Mouse (Mus musculus): ENCODE data around the gene Xrcc3. TPM values are rescaled to one million over a fixed set of nuclear protein-coding genes. Genes with fewer than 3 reads are reported as not detected.

Gene Xrcc3
- polyA plus RNA-seq, 1 experiment from 2014 or later: 6.9 TPM

DNA sequence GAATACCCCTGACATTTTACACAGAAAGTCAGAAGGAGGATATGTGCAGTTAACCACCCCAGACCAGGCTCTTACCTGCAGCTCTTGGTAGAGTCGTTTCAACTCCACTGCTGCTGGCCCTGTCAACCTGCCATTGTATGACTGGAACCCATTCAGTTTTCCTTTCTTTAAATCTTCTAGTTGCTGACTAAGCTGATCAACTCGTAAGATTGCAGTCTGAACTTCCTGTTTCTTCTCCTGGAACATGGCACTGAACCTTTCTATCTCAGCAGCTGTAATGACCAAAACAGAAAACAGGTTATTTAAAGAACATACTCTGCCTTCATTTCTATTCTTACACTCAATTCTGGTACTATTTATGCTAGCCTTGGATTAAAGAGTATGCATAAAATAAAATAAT lies 29.8 kb upstream of the Xrcc3 start:
- H3K9ac ChIP-seq (ENCODE audit: low read length): no peak overlapping the region
- H3K4me3 ChIP-seq (replicated peaks; ENCODE audit: low read length): no peak overlapping the region

DNA sequence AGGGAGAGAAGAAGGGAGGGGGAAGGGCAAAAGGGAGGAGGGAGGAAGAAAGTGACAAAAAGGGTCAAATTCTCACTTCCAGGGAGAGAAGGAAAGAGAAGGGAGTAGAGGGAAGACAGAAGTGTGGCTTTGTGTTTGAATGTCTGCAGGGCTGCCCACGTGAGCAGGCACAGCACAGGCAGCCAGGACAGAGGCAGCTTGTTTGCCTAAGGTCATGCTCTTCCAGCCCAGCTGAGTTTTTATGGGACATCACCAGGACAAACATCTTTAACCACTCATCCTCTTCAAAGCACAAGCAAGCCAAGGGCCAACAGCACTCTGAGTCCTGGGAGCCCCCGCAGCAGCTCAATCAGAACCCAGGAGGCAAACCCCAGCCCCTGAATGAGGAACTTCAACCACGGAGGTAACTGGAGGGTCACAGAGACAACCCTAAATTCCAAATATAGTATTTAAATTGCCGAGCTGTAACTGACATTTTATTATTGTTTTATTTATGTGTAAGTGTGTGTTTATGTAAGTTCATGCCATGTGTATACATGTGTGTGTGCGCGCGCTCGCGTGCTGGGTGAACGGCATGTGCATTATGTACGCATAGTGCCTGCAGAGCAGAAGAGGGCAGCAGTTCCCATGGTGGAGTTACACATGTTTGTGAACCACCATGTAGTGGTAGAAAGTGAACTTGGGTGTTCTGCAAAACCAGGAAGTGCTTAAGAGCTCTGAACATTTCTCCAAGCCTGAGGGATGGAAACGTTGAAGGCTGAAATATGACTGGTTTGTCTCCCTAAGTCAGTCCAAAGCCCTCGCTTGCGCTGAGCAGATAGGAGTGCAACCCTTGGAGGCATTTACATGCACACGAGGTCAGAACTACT lies 29.1 kb upstream of the Xrcc3 start:
- no peak overlapping the region for H3K27ac ChIP-seq (ENCODE audit: low read length)
- H3K36me3 ChIP-seq (ENCODE audit: control insufficient read depth, insufficient read depth, low read length): peaks cover 9% of the 10 kb centered on the region; the same call in 1 of the 2 replicates
- H3K9ac ChIP-seq (ENCODE audit: low read length): no peak overlapping the region
- no peaks in the 10 kb centered on the region for H3K27me3 ChIP-seq (ENCODE audit: control insufficient read depth, insufficient read depth, low read length)
- no peaks in the 10 kb centered on the region for H3K4me1 ChIP-seq (ENCODE audit: control insufficient read depth, insufficient read depth, low read length)
- no peaks in the 10 kb centered on the region for H3K9me3 ChIP-seq (replicated peaks; ENCODE audit: control insufficient read depth, low read length)
- no peak overlapping the region for H3K4me2 ChIP-seq (ENCODE audit: low read depth, low read length)
- 70% methylated on average over 15 of the region's 15 CpGs for WGBS
- no peak for ATAC-seq (ENCODE audit: insufficient read depth, low FRiP score)
- no peak overlapping the region for H3K4me3 ChIP-seq (replicated peaks; ENCODE audit: low read length)

More for the DNA sequence above, 29.8 kb upstream of the Xrcc3 start:
- H3K4me2 ChIP-seq (ENCODE audit: low read depth, low read length): no peak overlapping the region
- H3K4me1 ChIP-seq (ENCODE audit: control insufficient read depth, insufficient read depth, low read length): no peaks in the 10 kb centered on the region
- H3K36me3 ChIP-seq (ENCODE audit: control insufficient read depth, insufficient read depth, low read length): peaks cover 9% of the 10 kb centered on the region; the same call in 1 of the 2 replicates
- H3K27ac ChIP-seq (ENCODE audit: low read length): no peak overlapping the region
- H3K27me3 ChIP-seq (ENCODE audit: control insufficient read depth, insufficient read depth, low read length): no peaks in the 10 kb centered on the region
- no peaks in the 10 kb centered on the region for H3K9me3 ChIP-seq (replicated peaks; ENCODE audit: control insufficient read depth, low read length)
- 43% methylated on average over 2 of the region's 2 CpGs for WGBS
- no peak for ATAC-seq (ENCODE audit: insufficient read depth, low FRiP score)

DNA sequence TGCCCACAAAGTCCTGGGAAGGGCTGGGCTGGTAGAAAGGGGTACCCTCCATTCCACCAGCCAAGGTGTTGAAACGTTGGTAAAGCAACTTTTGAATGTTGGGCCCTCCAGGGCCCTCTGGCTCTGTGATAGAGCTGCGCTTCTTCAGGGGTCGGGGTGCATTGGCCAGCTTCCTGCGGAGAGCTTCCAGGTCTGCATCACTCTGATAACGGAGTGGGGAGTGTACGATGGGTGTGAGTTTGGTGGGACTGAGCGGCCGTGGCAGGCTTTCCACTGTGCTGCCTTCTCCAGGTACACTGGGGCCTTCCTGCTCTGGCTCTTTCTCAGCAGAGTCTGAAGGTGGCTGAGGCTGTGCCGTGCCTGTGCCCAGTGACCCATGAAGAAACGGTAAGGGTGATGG lies 19.8 kb upstream of the Xrcc3 start:
- Histone ChIP-seq H3K27ac (ENCODE audit: low read length) (no peak overlapping the region), H3K36me3 (ENCODE audit: control insufficient read depth, insufficient read depth, low read length) (peaks cover 29% of the 10 kb centered on the region), H3K9ac (ENCODE audit: low read length) (no peak overlapping the region), H3K27me3 (ENCODE audit: control insufficient read depth, insufficient read depth, low read length) (no peaks in the 10 kb centered on the region), H3K9me3 (replicated peaks; ENCODE audit: control insufficient read depth, low read length) (no peaks in the 10 kb centered on the region), H3K4me2 (ENCODE audit: low read depth, low read length) (no peak overlapping the region), H3K4me3 (replicated peaks; ENCODE audit: low read length) (no peak overlapping the region), H3K4me1 (ENCODE audit: control insufficient read depth, insufficient read depth, low read length) (no peaks in the 10 kb centered on the region)
- no peak for ATAC-seq (ENCODE audit: insufficient read depth, low FRiP score)
- WGBS: 86% methylated on average over 10 of the region's 10 CpGs

DNA sequence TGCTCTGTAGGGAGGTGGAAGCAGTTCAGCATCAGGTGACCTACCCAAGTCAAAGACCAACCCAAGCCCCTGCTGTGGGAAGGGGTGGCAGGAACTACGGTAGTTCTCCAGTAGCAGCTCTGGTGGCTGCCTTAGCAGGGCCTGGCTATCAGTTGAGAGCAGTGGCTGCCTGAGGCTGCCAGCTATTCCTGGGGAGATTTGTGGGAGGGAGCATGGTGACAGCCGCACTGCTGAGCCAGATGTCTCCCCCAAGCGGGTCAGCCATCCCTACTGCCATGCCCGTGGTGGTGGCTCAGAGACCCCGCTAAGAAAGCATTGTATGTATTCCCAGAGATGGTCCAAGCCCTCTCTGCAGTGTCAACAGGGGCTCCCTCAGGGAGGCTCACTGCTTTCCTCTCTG lies 19.0 kb upstream of the Xrcc3 start:
- Histone ChIP-seq H3K9me3 (replicated peaks; ENCODE audit: control insufficient read depth, low read length) (no peaks in the 10 kb centered on the region), H3K4me1 (ENCODE audit: control insufficient read depth, insufficient read depth, low read length) (no peaks in the 10 kb centered on the region), H3K4me2 (ENCODE audit: low read depth, low read length) (no peak overlapping the region), H3K27me3 (ENCODE audit: control insufficient read depth, insufficient read depth, low read length) (no peaks in the 10 kb centered on the region), H3K4me3 (replicated peaks; ENCODE audit: low read length) (no peak overlapping the region), H3K9ac (ENCODE audit: low read length) (no peak overlapping the region), H3K27ac (ENCODE audit: low read length) (no peak overlapping the region), H3K36me3 (ENCODE audit: control insufficient read depth, insufficient read depth, low read length) (peaks cover 36% of the 10 kb centered on the region)
- WGBS: 74% methylated on average over 5 of the region's 5 CpGs
- no peak for ATAC-seq (ENCODE audit: insufficient read depth, low FRiP score)

DNA sequence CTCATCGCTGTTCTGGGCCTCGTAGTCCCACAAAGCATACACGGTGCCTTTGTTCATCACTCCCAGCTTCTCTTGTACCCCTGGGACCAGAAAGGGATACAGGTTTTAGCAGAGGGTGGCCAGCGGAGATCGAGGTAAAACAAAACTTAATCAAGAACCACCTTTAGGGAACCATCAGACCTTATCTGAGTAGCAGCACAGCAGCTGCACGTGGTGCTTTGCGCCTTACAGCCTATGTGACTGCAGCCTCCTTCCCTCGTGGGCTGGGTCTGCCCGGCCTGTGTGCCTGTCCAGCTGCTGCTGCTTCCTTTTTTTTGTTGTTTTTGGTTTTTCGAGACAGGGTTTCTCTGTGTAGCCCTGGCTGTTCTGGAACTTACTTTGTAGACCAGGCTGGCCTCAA lies 16.7 kb upstream of the Xrcc3 start:
- Histone ChIP-seq H3K9ac (ENCODE audit: low read length) (no peak overlapping the region), H3K4me1 (ENCODE audit: control insufficient read depth, insufficient read depth, low read length) (no peaks in the 10 kb centered on the region), H3K27me3 (ENCODE audit: control insufficient read depth, insufficient read depth, low read length) (no peaks in the 10 kb centered on the region), H3K4me3 (replicated peaks; ENCODE audit: low read length) (no peak overlapping the region), H3K36me3 (ENCODE audit: control insufficient read depth, insufficient read depth, low read length) (peaks cover 45% of the 10 kb centered on the region), H3K27ac (ENCODE audit: low read length) (no peak overlapping the region), H3K4me2 (ENCODE audit: low read depth, low read length) (no peak overlapping the region), H3K9me3 (replicated peaks; ENCODE audit: control insufficient read depth, low read length) (no peaks in the 10 kb centered on the region)
- WGBS: 85% methylated on average over 10 of the region's 10 CpGs
- ATAC-seq (ENCODE audit: insufficient read depth, low FRiP score): no peak

DNA sequence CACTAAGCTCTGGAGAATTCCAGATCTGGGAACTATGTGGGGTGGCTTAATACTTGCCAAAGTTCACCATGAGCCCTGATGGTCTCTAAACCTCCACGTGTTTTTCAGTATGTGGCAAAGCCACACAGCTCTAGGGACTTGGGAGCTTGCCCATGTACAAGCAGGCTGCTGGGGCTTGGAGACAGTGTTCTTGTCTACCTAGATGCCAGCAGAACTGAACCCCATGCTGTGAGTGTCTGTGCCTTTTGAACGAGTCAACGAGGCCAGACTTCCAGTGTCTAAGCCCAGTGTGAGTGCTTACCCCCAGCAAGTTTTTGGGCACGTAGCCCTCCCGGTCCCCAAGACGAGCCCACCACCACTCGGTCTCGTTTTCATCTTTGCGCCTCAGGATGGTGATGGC lies 16.3 kb upstream of the Xrcc3 start:
- no peak for ATAC-seq (ENCODE audit: insufficient read depth, low FRiP score)
- 90% methylated on average over 9 of the region's 9 CpGs for WGBS
- H3K27me3 ChIP-seq (ENCODE audit: control insufficient read depth, insufficient read depth, low read length): no peaks in the 10 kb centered on the region

DNA sequence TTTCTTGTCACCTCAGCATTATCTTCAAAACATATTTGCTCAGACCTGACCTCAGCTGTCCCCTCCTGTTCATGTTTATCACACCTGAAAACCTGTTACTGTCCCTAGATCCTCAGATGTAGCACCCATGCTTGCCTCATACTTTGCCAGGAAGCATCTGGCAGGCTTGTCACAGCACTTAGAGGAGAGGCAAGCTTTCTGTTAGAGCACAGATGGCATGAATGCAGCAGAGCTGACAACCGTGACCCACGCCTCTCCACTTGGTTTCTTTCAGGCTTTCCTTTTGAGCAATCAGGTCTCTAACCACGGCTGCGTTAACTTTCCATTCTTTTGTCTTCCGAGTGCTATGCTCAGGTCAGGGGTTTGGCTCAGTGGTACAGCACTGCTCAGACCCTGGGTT lies 15.8 kb upstream of the Xrcc3 start:
- 80% methylated on average over 5 of the region's 5 CpGs for WGBS
- Histone ChIP-seq H3K27me3 (ENCODE audit: control insufficient read depth, insufficient read depth, low read length) (no peaks in the 10 kb centered on the region), H3K27ac (ENCODE audit: low read length) (no peak overlapping the region), H3K4me3 (replicated peaks; ENCODE audit: low read length) (no peak overlapping the region), H3K9ac (ENCODE audit: low read length) (no peak overlapping the region), H3K36me3 (ENCODE audit: control insufficient read depth, insufficient read depth, low read length) (peaks cover 52% of the 10 kb centered on the region), H3K4me2 (ENCODE audit: low read depth, low read length) (no peak overlapping the region), H3K9me3 (replicated peaks; ENCODE audit: control insufficient read depth, low read length) (no peaks in the 10 kb centered on the region), H3K4me1 (ENCODE audit: control insufficient read depth, insufficient read depth, low read length) (no peaks in the 10 kb centered on the region)
- no peak for ATAC-seq (ENCODE audit: insufficient read depth, low FRiP score)

More for the DNA sequence above, 16.3 kb upstream of the Xrcc3 start:
- no peak overlapping the region for H3K4me2 ChIP-seq (ENCODE audit: low read depth, low read length)
- no peaks in the 10 kb centered on the region for H3K9me3 ChIP-seq (replicated peaks; ENCODE audit: control insufficient read depth, low read length)
- H3K36me3 ChIP-seq (ENCODE audit: control insufficient read depth, insufficient read depth, low read length): peaks cover 47% of the 10 kb centered on the region
- H3K4me1 ChIP-seq (ENCODE audit: control insufficient read depth, insufficient read depth, low read length): no peaks in the 10 kb centered on the region
- no peak overlapping the region for H3K9ac ChIP-seq (ENCODE audit: low read length)
- no peak overlapping the region for H3K27ac ChIP-seq (ENCODE audit: low read length)
- no peak overlapping the region for H3K4me3 ChIP-seq (replicated peaks; ENCODE audit: low read length)

DNA sequence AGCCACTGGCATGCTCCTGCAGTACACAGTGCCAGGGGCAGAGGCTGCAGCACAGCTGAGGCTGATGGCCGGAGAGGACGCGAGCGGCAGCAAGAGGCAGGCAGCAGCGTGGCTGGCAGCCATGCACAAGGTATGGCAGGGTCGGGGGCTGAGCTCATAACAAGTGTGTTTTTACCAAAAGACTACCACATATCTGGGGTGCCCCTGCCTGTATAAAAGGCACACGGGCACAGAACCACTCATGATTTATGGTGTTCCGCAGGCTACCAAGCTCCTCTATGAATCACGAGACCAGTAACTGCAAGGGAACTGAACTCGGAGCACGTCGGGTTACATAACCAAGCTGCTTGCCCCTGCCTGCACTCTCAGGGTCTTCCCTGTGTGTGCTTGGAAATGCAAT lies 13.9 kb upstream of the Xrcc3 start:
- no peak for ATAC-seq (ENCODE audit: insufficient read depth, low FRiP score)
- Histone ChIP-seq H3K4me3 (replicated peaks; ENCODE audit: low read length) (no peak overlapping the region), H3K4me2 (ENCODE audit: low read depth, low read length) (no peak overlapping the region), H3K36me3 (ENCODE audit: control insufficient read depth, insufficient read depth, low read length) (peaks cover 49% of the 10 kb centered on the region; the same call in 1 of the 2 replicates), H3K27ac (ENCODE audit: low read length) (no peak overlapping the region), H3K27me3 (ENCODE audit: control insufficient read depth, insufficient read depth, low read length) (no peaks in the 10 kb centered on the region), H3K9ac (ENCODE audit: low read length) (no peak overlapping the region), H3K9me3 (replicated peaks; ENCODE audit: control insufficient read depth, low read length) (no peaks in the 10 kb centered on the region), H3K4me1 (ENCODE audit: control insufficient read depth, insufficient read depth, low read length) (no peaks in the 10 kb centered on the region)
- 88% methylated on average over 12 of the region's 12 CpGs for WGBS

DNA sequence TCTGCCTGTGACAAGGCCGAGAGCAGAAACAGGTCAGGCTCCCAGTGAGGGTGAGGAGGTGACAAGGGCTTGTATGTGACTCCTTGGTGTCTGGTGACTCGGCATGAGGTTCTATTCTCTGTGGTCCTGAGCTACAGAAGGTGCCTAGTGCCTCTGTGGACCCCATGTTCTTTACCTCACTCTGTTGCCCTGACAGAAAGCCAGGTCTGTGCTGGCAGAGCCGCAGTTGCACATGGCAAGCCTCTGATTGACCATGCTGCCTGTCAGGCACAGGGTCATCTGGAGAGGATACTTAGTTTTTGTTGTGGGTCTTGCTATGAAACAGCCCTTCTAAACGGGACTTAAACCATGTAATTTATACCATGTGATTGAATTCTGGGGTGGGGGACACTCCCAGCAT lies 8.3 kb upstream of the Xrcc3 start:
- Histone ChIP-seq H3K9ac (ENCODE audit: low read length) (no peak overlapping the region), H3K9me3 (replicated peaks; ENCODE audit: control insufficient read depth, low read length) (no peaks in the 10 kb centered on the region), H3K27me3 (ENCODE audit: control insufficient read depth, insufficient read depth, low read length) (no peaks in the 10 kb centered on the region), H3K4me3 (replicated peaks; ENCODE audit: low read length) (no peak overlapping the region), H3K4me1 (ENCODE audit: control insufficient read depth, insufficient read depth, low read length) (peaks cover 26% of the 10 kb centered on the region), H3K4me2 (ENCODE audit: low read depth, low read length) (no peak overlapping the region), H3K36me3 (ENCODE audit: control insufficient read depth, insufficient read depth, low read length) (0 out of 2 replicates have a peak, but pooled peaks cover 18% of the 10 kb centered on the region), H3K27ac (ENCODE audit: low read length) (no peak overlapping the region)
- 67% methylated on average over 4 of the region's 4 CpGs for WGBS
- ATAC-seq (ENCODE audit: insufficient read depth, low FRiP score): no peak

Data from stomach, embryonic 16.5 days (tissue).